ENCODE assay signal across 12 mouse cellular contexts in genomic region chr11:26129054-26129453, GRCm38 (mm10).
"Had no signal": no experiment of that assay in that cellular context is flagged by ENCODE, and none has a peak within 500 bp of the region (broad histone marks: within the 10 kb centered on the region; RNA-seq: fewer than 3 reads in every experiment).

No protein-coding gene starts in this region.

- ATAC-seq: liver, embryonic 12.5 days; midbrain, embryonic 13.5 days had no signal

- H3K9ac ChIP-seq: limb, embryonic 15.5 days; liver, embryonic 12.5 days; lung, embryonic 14.5 days; midbrain, embryonic 13.5 days had no signal

- H3K27ac ChIP-seq: limb, embryonic 15.5 days; liver, embryonic 12.5 days; macrophage; midbrain, embryonic 13.5 days had no signal

- H3K4me3 ChIP-seq: limb, embryonic 15.5 days; liver, embryonic 12.5 days; midbrain, embryonic 13.5 days had no signal

- H3K4me2 ChIP-seq: limb, embryonic 15.5 days; liver, embryonic 12.5 days; lung, embryonic 14.5 days; midbrain, embryonic 13.5 days had no signal

- H3K9me3 ChIP-seq: limb, embryonic 15.5 days; liver, embryonic 12.5 days; midbrain, embryonic 13.5 days had no signal

- H3K4me1 ChIP-seq: liver, embryonic 12.5 days had no signal

- H3K36me3 ChIP-seq: limb, embryonic 15.5 days; liver, embryonic 12.5 days; midbrain, embryonic 13.5 days had no signal

- H3K27me3 ChIP-seq: limb, embryonic 15.5 days; liver, embryonic 12.5 days; midbrain, embryonic 13.5 days had no signal

- DNase-seq: kidney, postnatal 25 days; layer of hippocampus, adult 9-11 months; layer of hippocampus, postnatal 36 days; lung, embryonic 14.5 days; lung, postnatal 10 days; spleen, adult 18-20 months; thymus, adult 18-20 months; thymus, postnatal 25 days had no signal
